Mouse (Mus musculus) kidney, adult 2 months (tissue): ENCODE results near the gene Olfr113.
"Not testable (repeated sequence)": the region's sequence is repeated elsewhere in the genome, so short reads cannot be mapped to it uniquely, and the experiment has no call there.

Source experiments
- CTCF ChIP-seq: fragments of 200-500 bp; conservative IDR thresholded peaks from 2 replicates; pipeline ENCODE4 v1.5.1; 2011; ENCODE audit warnings: low read depth, mild to moderate bottlenecking, control low read depth, low read length, moderate library complexity, mixed read lengths; ENCODE audit not compliant: insufficient read depth, insufficient read length
- POLR2A ChIP-seq: fragments of 200-500 bp; IDR thresholded peaks from one replicate; pipeline ENCODE4 v1.6.1; 2011; ENCODE audit warnings: low read depth, low read length, control low read depth

- not testable (repeated sequence) for TF ChIP-seq CTCF, POLR2A
Observed at GRCm38 (mm10) chr17:37538416-37538815, 39.0 kb downstream of the Olfr113 start.
